Mouse (Mus musculus): ENCODE results near the gene Nuak2.

Gene Nuak2

DNA sequence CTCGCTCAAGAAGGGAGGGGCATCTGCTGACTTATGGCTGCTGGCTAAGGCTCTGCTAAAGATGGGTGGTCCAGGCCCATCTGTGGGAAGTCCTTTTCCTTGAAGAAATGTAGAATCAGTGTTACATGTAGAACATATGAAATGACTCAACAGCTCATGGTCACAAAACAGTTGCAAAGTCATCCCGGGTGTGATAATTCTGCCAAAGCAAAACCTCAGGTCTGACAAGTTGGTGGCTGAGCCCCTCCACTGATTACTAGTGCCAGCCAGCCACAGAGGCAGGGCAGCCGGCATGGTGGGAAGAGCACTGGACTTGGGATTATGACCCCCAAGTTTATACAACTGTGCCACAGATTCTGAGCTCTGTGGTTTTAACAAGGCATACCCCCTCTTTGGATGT is 61.9 kb downstream of the Nuak2 start:
- DNase-seq (ENCODE audit: low spot score): no peak

DNA sequence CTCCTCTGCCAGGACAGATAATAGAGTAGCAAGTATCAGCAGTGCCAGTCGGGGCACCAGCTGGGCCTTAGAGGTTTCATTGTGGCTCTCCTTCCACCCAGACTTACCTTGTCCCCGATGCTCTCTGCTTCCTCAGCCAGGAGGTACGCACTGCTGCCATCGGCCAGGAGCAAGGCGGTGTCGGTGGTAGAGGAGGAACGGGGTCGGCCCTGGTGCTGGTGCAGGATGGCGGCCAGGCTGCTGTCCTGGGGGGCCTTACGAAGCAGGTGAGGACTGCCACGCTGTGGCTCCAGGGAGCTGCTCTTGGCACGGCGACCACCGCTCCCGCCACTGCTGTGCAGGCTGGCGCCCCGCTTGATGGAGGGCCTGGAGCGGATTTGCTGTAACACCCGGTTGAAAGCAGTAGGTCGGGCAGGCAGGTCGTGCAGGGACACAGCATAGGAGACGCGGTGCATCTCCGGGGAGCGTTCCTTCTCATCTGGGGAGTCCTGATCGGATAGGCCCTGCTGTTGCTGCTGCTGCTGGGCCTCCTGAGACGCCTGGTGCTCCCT is 64.7 kb downstream of the Nuak2 start:
- no peak for DNase-seq (ENCODE audit: low spot score)

DNA sequence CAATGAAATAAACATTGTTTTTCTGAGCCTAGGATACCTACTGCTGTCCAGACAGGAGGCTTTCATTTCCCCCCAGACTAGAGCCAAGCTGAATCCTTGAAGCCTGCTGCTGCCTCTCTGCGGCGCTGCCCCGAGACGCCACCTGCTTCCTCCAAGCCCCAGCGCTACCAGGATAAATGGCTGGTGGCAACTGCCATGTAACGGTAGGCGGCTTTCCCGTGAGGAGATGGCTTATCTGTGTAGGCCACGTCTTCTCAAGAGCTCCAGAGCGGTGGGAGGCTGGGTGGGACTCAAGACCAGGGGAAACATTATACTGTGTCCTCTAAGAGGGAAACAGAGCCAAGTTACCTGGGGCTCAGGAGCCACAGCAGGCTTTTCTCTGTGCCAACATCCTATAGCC is 66.0 kb downstream of the Nuak2 start:
- no peak for DNase-seq (ENCODE audit: low spot score)

Measured in embryo, embryonic 10.5 days (tissue).